Mouse (Mus musculus): ENCODE data around the gene Prf1. TPM values are rescaled to one million over a fixed set of nuclear protein-coding genes. Genes with fewer than 3 reads are reported as not detected.

Gene Prf1
- total RNA-seq, 1 experiment = not detected

DNA sequence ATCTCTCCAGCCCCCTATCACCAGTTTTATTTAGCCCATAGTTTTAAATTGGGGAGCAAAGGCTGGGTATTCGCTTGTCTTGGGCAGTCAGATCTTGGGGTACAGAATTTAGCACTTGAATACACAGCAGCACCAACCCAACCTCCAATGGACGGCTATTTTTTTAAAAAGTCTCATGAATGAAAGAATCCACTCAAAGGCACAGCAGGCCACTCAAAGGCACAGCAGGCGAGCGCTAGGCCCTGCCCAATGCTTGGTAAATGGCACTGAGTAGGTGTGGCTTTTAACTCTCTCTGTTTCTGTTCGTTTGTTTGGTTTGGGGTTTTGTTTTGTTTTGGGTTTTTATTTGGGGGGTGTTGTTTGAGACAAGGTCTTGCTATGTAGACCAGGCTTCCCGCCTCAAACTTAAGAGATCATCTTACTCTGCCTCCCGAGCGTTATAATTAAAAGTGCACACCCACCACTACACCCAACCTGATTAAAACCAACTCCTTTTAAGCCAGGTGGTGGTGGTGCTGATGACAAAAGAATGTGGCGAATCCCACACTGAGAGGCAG is 17.8 kb downstream of the Prf1 start:
- H3K9ac ChIP-seq (ENCODE audit: insufficient read depth, low read depth, low read length, poor library complexity, severe bottlenecking) = no peak overlapping the region
- in situ Hi-C loops (cut with MboI; ENCODE audit: low sequenced_read_pairs in 2 of 2, unreplicated experiment in 2 of 2) = no loop called here

DNA sequence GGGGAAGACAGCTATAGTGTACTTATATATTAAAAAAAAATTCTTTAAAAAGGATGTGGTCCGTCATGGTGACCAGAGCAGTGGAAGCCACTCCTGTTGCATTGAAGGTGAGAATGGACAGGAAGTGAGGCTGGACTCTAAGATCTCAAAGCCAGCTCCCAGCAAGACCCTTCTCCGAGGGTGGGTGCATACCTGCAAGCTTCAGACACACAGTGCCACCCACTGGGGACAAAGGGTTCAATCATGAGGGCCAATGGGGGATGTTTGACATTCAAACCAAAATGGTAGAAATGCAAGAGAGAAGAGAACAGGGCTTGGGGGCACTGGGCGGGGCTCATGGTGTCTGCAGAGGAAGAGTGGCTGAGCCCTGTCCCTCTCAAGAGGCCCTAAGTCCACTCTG is 20.9 kb downstream of the Prf1 start:
- Histone ChIP-seq H3K4me3 (ENCODE audit: insufficient read depth in 1 of 2, low read depth in 1 of 2, low read length in 2 of 2, poor library complexity in 1 of 2, severe bottlenecking in 1 of 2) (no peak overlapping the region), H3K4me1 (ENCODE audit: control insufficient read depth in 2 of 2, insufficient read depth in 2 of 2, low read length in 2 of 2, poor library complexity in 1 of 2) (peaks cover 10 to 25% of the 10 kb centered on the region in 2 experiments), H3K9ac (ENCODE audit: insufficient read depth, low read depth, low read length, poor library complexity, severe bottlenecking) (no peak overlapping the region), H3K9me3 (ENCODE audit: control insufficient read depth, insufficient read depth, low read depth, low read length) (no peaks in the 10 kb centered on the region), H3K36me3 (ENCODE audit: control insufficient read depth, insufficient read depth, low read length, poor library complexity, severe bottlenecking) (peaks cover 42% of the 10 kb centered on the region), H3K27ac (ENCODE audit: insufficient read depth, low read depth, low read length, poor library complexity, severe bottlenecking) (no peak overlapping the region)
- DNase-seq (ENCODE audit: low read depth, low spot score) = no peak
- in situ Hi-C loops (cut with MboI; ENCODE audit: low sequenced_read_pairs in 2 of 2, unreplicated experiment in 2 of 2) = no loop called here
- TF ChIP-seq ZNF384 (IDR thresholded peaks at IDR 0.05; ENCODE audit: low read depth, low read length) (no peak), CHD2 (IDR thresholded peaks at IDR 0.05; ENCODE audit: low read depth, low read length) (no peak), ZC3H11A (IDR thresholded peaks at IDR 0.05; ENCODE audit: borderline replicate concordance, low read depth, low read length) (no peak), HCFC1 (IDR thresholded peaks at IDR 0.05; ENCODE audit: borderline replicate concordance, insufficient read depth, low read length) (no peak), MAFK (IDR thresholded peaks at IDR 0.05; ENCODE audit: insufficient read depth, low read depth, low read length) (no peak)

More for the DNA sequence above, 17.8 kb downstream of the Prf1 start:
- Histone ChIP-seq H3K9me3 (ENCODE audit: control insufficient read depth, insufficient read depth, low read depth, low read length) (no peaks in the 10 kb centered on the region), H3K4me1 (ENCODE audit: control insufficient read depth in 2 of 2, insufficient read depth in 2 of 2, low read length in 2 of 2, poor library complexity in 1 of 2) (peaks cover 10 to 31% of the 10 kb centered on the region in 2 experiments), H3K4me3 (ENCODE audit: insufficient read depth in 1 of 2, low read depth in 1 of 2, low read length in 2 of 2, poor library complexity in 1 of 2, severe bottlenecking in 1 of 2) (no peak overlapping the region), H3K27ac (ENCODE audit: insufficient read depth, low read depth, low read length, poor library complexity, severe bottlenecking) (peak overlapping the region; percentile 90), H3K36me3 (ENCODE audit: control insufficient read depth, insufficient read depth, low read length, poor library complexity, severe bottlenecking) (peaks cover 12% of the 10 kb centered on the region)
- peak; percentile 80 for DNase-seq (ENCODE audit: low read depth, low spot score)
- no peak for TF ChIP-seq ZC3H11A (IDR thresholded peaks at IDR 0.05; ENCODE audit: borderline replicate concordance, low read depth, low read length)
- TF ChIP-seq ZNF384 (IDR thresholded peaks at IDR 0.05; ENCODE audit: low read depth, low read length) = peak; percentile 98
- TF ChIP-seq CHD2 (IDR thresholded peaks at IDR 0.05; ENCODE audit: low read depth, low read length) = peak; percentile 39; the same call in 1 of the 2 replicates

DNA sequence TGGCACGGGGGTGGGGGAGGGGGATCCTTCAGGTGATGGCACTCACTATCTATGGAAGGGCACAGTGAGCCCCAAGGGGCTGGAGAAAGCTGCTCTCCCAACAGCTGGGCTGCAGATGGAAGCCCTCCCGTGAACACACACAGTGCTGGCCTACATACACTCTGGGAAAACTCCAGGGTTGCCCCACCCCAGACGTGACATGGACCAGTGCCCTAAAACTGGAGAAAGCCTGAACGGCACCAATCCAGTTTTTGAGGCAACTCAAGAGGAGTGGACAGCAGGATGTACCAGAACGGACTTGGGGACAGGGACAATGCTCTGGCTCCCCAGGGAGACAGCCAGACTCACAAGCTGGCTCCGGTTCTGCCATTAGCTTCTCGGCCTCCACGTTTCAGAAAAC is 27.1 kb downstream of the Prf1 start:
- no peak for TF ChIP-seq MAFK (IDR thresholded peaks at IDR 0.05; ENCODE audit: insufficient read depth, low read depth, low read length)
- no peak for TF ChIP-seq ZC3H11A (IDR thresholded peaks at IDR 0.05; ENCODE audit: borderline replicate concordance, low read depth, low read length)
- no peak for TF ChIP-seq ZNF384 (IDR thresholded peaks at IDR 0.05; ENCODE audit: low read depth, low read length)
- no peak for TF ChIP-seq HCFC1 (IDR thresholded peaks at IDR 0.05; ENCODE audit: borderline replicate concordance, insufficient read depth, low read length)
- TF ChIP-seq CHD2 (IDR thresholded peaks at IDR 0.05; ENCODE audit: low read depth, low read length) = no peak
- Histone ChIP-seq H3K9me3 (ENCODE audit: control insufficient read depth, insufficient read depth, low read depth, low read length) (no peaks in the 10 kb centered on the region), H3K4me1 (ENCODE audit: control insufficient read depth in 2 of 2, insufficient read depth in 2 of 2, low read length in 2 of 2, poor library complexity in 1 of 2) (peaks cover 0 to 2% of the 10 kb centered on the region in 2 experiments; a peak in 1 of 4 replicates), H3K9ac (ENCODE audit: insufficient read depth, low read depth, low read length, poor library complexity, severe bottlenecking) (no peak overlapping the region), H3K4me3 (ENCODE audit: insufficient read depth in 1 of 2, low read depth in 1 of 2, low read length in 2 of 2, poor library complexity in 1 of 2, severe bottlenecking in 1 of 2) (no peak overlapping the region), H3K27ac (ENCODE audit: insufficient read depth, low read depth, low read length, poor library complexity, severe bottlenecking) (no peak overlapping the region), H3K36me3 (ENCODE audit: control insufficient read depth, insufficient read depth, low read length, poor library complexity, severe bottlenecking) (peaks cover 54% of the 10 kb centered on the region)
- in situ Hi-C loops (cut with MboI; ENCODE audit: low sequenced_read_pairs in 2 of 2, unreplicated experiment in 2 of 2) = no loop called here
- no peak for DNase-seq (ENCODE audit: low read depth, low spot score)

DNA sequence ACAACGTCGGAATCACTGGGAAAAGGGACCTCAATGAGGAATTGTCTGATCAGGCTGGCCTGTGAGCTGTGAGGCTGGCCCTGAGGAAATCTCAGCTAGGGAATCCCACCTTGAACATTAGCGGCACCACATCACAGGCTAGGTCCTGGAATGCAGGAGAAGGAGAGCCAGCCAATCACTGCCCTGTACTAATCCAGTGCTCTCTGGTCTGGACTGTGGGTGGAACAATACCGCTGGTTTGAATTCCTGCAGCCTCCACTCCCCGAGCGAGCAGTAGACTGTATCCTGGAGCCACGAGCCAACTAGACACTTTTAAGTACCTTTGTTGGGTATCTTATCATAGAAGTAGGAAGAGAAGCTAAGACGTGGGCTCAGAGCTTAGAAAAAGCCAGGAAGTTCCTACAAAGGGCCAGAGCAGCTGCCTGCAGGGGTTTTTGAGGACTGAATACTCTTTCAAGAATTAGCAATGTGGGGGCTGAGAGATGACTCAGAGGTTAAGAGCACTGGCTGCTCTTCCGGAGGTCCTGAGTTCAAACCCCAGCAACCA is 28.2 kb downstream of the Prf1 start:
- Histone ChIP-seq H3K27ac (ENCODE audit: insufficient read depth, low read depth, low read length, poor library complexity, severe bottlenecking) (no peak overlapping the region), H3K4me1 (ENCODE audit: control insufficient read depth in 2 of 2, insufficient read depth in 2 of 2, low read length in 2 of 2, poor library complexity in 1 of 2) (peaks cover 0 to 2% of the 10 kb centered on the region in 2 experiments; a peak in 1 of 4 replicates), H3K4me3 (ENCODE audit: insufficient read depth in 1 of 2, low read depth in 1 of 2, low read length in 2 of 2, poor library complexity in 1 of 2, severe bottlenecking in 1 of 2) (no peak overlapping the region), H3K9ac (ENCODE audit: insufficient read depth, low read depth, low read length, poor library complexity, severe bottlenecking) (no peak overlapping the region), H3K9me3 (ENCODE audit: control insufficient read depth, insufficient read depth, low read depth, low read length) (no peaks in the 10 kb centered on the region), H3K36me3 (ENCODE audit: control insufficient read depth, insufficient read depth, low read length, poor library complexity, severe bottlenecking) (peaks cover 44% of the 10 kb centered on the region)
- no peak for TF ChIP-seq CHD2 (IDR thresholded peaks at IDR 0.05; ENCODE audit: low read depth, low read length)
- DNase-seq (ENCODE audit: low read depth, low spot score) = peak; percentile 51
- in situ Hi-C loops (cut with MboI; ENCODE audit: low sequenced_read_pairs in 2 of 2, unreplicated experiment in 2 of 2) = no loop called here

DNA sequence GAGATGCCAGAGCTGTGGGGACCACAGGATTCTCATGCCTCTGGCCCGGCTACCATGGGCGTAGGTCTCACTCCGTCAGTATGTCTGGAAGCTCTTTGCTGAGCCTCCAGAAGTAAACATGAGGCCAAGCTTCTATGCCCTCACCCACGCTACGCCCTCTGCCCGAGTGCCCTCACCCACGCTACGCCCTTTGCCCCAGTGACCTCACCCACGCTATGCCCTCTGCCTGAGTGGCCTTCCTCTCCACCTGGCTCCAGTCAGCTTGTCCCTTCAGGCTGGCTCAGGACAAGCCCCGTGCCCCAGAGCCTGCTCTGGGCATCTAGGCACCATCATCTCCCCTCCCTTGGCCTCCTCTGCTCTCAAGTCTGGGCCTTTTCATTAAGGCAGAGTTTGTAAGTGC is 29.9 kb downstream of the Prf1 start:
- no peak for TF ChIP-seq ZC3H11A (IDR thresholded peaks at IDR 0.05; ENCODE audit: borderline replicate concordance, low read depth, low read length)
- no peak for TF ChIP-seq HCFC1 (IDR thresholded peaks at IDR 0.05; ENCODE audit: borderline replicate concordance, insufficient read depth, low read length)
- no peak for TF ChIP-seq MAFK (IDR thresholded peaks at IDR 0.05; ENCODE audit: insufficient read depth, low read depth, low read length)
- TF ChIP-seq CHD2 (IDR thresholded peaks at IDR 0.05; ENCODE audit: low read depth, low read length) = no peak
- TF ChIP-seq ZNF384 (IDR thresholded peaks at IDR 0.05; ENCODE audit: low read depth, low read length) = no peak
- Histone ChIP-seq H3K4me3 (ENCODE audit: insufficient read depth in 1 of 2, low read depth in 1 of 2, low read length in 2 of 2, poor library complexity in 1 of 2, severe bottlenecking in 1 of 2) (no peak overlapping the region), H3K9me3 (ENCODE audit: control insufficient read depth, insufficient read depth, low read depth, low read length) (no peaks in the 10 kb centered on the region), H3K9ac (ENCODE audit: insufficient read depth, low read depth, low read length, poor library complexity, severe bottlenecking) (no peak overlapping the region), H3K27ac (ENCODE audit: insufficient read depth, low read depth, low read length, poor library complexity, severe bottlenecking) (no peak overlapping the region), H3K4me1 (ENCODE audit: control insufficient read depth in 2 of 2, insufficient read depth in 2 of 2, low read length in 2 of 2, poor library complexity in 1 of 2) (peaks cover 0 to 3% of the 10 kb centered on the region in 2 experiments; a peak in 1 of 4 replicates), H3K36me3 (ENCODE audit: control insufficient read depth, insufficient read depth, low read length, poor library complexity, severe bottlenecking) (peaks cover 35% of the 10 kb centered on the region)
- no peak for DNase-seq (ENCODE audit: low read depth, low spot score)
- in situ Hi-C loops (cut with MboI; ENCODE audit: low sequenced_read_pairs in 2 of 2, unreplicated experiment in 2 of 2) = no loop called here
